Mouse (Mus musculus): ENCODE measurements around the gene Psma6. TPM values are rescaled to one million over a fixed set of nuclear protein-coding genes. Genes with fewer than 3 reads are reported as not detected.

Psma6 gene
- polyA plus RNA-seq, 1 experiment from 2014 or later = 418 TPM

GRCm38 (mm10) chr12:55433802-55434435, 49.9 kb downstream of the Psma6 start:
- no peak for ATAC-seq (ENCODE audit: low FRiP score, low TSS enrichment)
- H3K4me1 ChIP-seq (ENCODE audit: insufficient read depth, low read length) = peaks cover 20% of the 10 kb centered on the region
- H3K4me3 ChIP-seq (ENCODE audit: low read length) = no peak overlapping the region
- peak overlapping the region; percentile 39; the same call in 1 of the 2 replicates for H3K27ac ChIP-seq (ENCODE audit: low read length)
- WGBS = 46% methylated on average over 8 of the region's 8 CpGs
- H3K9ac ChIP-seq (replicated peaks; ENCODE audit: low read length) = no peak overlapping the region
- H3K36me3 ChIP-seq (ENCODE audit: insufficient read depth, low read length) = no peaks in the 10 kb centered on the region
- H3K4me2 ChIP-seq (replicated peaks; ENCODE audit: low read depth, low read length) = no peak overlapping the region
- no peaks in the 10 kb centered on the region for H3K27me3 ChIP-seq (ENCODE audit: insufficient read depth, low read length)
- peaks cover 4% of the 10 kb centered on the region; the same call in 1 of the 2 replicates for H3K9me3 ChIP-seq (ENCODE audit: low read length)

GRCm38 (mm10) chr12:55435080-55435479, 51.1 kb downstream of the Psma6 start:
- Histone ChIP-seq H3K27me3 (ENCODE audit: insufficient read depth, low read length) (no peaks in the 10 kb centered on the region), H3K4me2 (replicated peaks; ENCODE audit: low read depth, low read length) (no peak overlapping the region), H3K36me3 (ENCODE audit: insufficient read depth, low read length) (no peaks in the 10 kb centered on the region), H3K4me1 (ENCODE audit: insufficient read depth, low read length) (peaks cover 21% of the 10 kb centered on the region), H3K9ac (replicated peaks; ENCODE audit: low read length) (no peak overlapping the region), H3K27ac (ENCODE audit: low read length) (no peak overlapping the region), H3K4me3 (ENCODE audit: low read length) (no peak overlapping the region), H3K9me3 (ENCODE audit: low read length) (peaks cover 4% of the 10 kb centered on the region; the same call in 1 of the 2 replicates)
- no peak for ATAC-seq (ENCODE audit: low FRiP score, low TSS enrichment)
- 71% methylated on average over 1 of the region's 1 CpGs for WGBS

- 58% methylated on average over 13 of the region's 13 CpGs for WGBS
- no peaks in the 10 kb centered on the region for H3K27me3 ChIP-seq (ENCODE audit: insufficient read depth, low read length)
- no peaks in the 10 kb centered on the region for H3K36me3 ChIP-seq (ENCODE audit: insufficient read depth, low read length)
- no peak overlapping the region for H3K27ac ChIP-seq (ENCODE audit: low read length)
- no peak for ATAC-seq (ENCODE audit: low FRiP score, low TSS enrichment)
- no peak overlapping the region for H3K4me3 ChIP-seq (ENCODE audit: low read length)
- H3K4me2 ChIP-seq (replicated peaks; ENCODE audit: low read depth, low read length) = no peak overlapping the region
- H3K9ac ChIP-seq (replicated peaks; ENCODE audit: low read length) = no peak overlapping the region
- H3K9me3 ChIP-seq (ENCODE audit: low read length) = peaks cover 4% of the 10 kb centered on the region; the same call in 1 of the 2 replicates
- H3K4me1 ChIP-seq (ENCODE audit: insufficient read depth, low read length) = peaks cover 21% of the 10 kb centered on the region
These were observed 53.3 kb downstream of the Psma6 start for GRCm38 (mm10) chr12:55437122-55437826.

- H3K4me2 ChIP-seq (replicated peaks; ENCODE audit: low read depth, low read length) = peak overlapping the region; percentile 47; the same call in 1 of the 2 replicates
- no peaks in the 10 kb centered on the region for H3K27me3 ChIP-seq (ENCODE audit: insufficient read depth, low read length)
- H3K36me3 ChIP-seq (ENCODE audit: insufficient read depth, low read length) = no peaks in the 10 kb centered on the region
- ATAC-seq (ENCODE audit: low FRiP score, low TSS enrichment) = no peak
- H3K9me3 ChIP-seq (ENCODE audit: low read length) = peaks cover 2% of the 10 kb centered on the region; the same call in 1 of the 2 replicates
- peak overlapping the region; percentile 42; the same call in 1 of the 2 replicates for H3K9ac ChIP-seq (replicated peaks; ENCODE audit: low read length)
- H3K4me1 ChIP-seq (ENCODE audit: insufficient read depth, low read length) = peaks cover 24% of the 10 kb centered on the region
- H3K4me3 ChIP-seq (ENCODE audit: low read length) = no peak overlapping the region
- WGBS = 74% methylated on average over 10 of the region's 10 CpGs
- H3K27ac ChIP-seq (ENCODE audit: low read length) = peak overlapping the region; percentile 76; the same call in 1 of the 2 replicates
These were observed 54.0 kb downstream of the Psma6 start for GRCm38 (mm10) chr12:55438058-55438457.

- ATAC-seq (ENCODE audit: low FRiP score, low TSS enrichment) = 0 out of 2 replicates have a peak, but pooled peaks have one; percentile 41
- Histone ChIP-seq H3K27ac (ENCODE audit: low read length) (peak overlapping the region; percentile 76), H3K36me3 (ENCODE audit: insufficient read depth, low read length) (no peaks in the 10 kb centered on the region), H3K27me3 (ENCODE audit: insufficient read depth, low read length) (no peaks in the 10 kb centered on the region), H3K9ac (replicated peaks; ENCODE audit: low read length) (peak overlapping the region; percentile 42), H3K4me3 (ENCODE audit: low read length) (peak overlapping the region; percentile 16; the same call in 1 of the 2 replicates), H3K4me2 (replicated peaks; ENCODE audit: low read depth, low read length) (peak overlapping the region; percentile 47), H3K9me3 (ENCODE audit: low read length) (no peaks in the 10 kb centered on the region), H3K4me1 (ENCODE audit: insufficient read depth, low read length) (peaks cover 30% of the 10 kb centered on the region)
- 17% methylated on average over 11 of the region's 11 CpGs for WGBS
These were observed 54.7 kb downstream of the Psma6 start for GRCm38 (mm10) chr12:55438611-55439137.

GRCm38 (mm10) chr12:55440416-55440815, 56.4 kb downstream of the Psma6 start:
- H3K9ac ChIP-seq (replicated peaks; ENCODE audit: low read length) = no peak overlapping the region
- ATAC-seq (ENCODE audit: low FRiP score, low TSS enrichment) = no peak
- H3K4me1 ChIP-seq (ENCODE audit: insufficient read depth, low read length) = peaks cover 32% of the 10 kb centered on the region
- no peaks in the 10 kb centered on the region for H3K27me3 ChIP-seq (ENCODE audit: insufficient read depth, low read length)
- no peak overlapping the region for H3K4me3 ChIP-seq (ENCODE audit: low read length)
- 69% methylated on average over 5 of the region's 5 CpGs for WGBS
- H3K4me2 ChIP-seq (replicated peaks; ENCODE audit: low read depth, low read length) = no peak overlapping the region
- H3K9me3 ChIP-seq (ENCODE audit: low read length) = no peaks in the 10 kb centered on the region
- H3K36me3 ChIP-seq (ENCODE audit: insufficient read depth, low read length) = no peaks in the 10 kb centered on the region
- no peak overlapping the region for H3K27ac ChIP-seq (ENCODE audit: low read length)

- Histone ChIP-seq H3K9ac (replicated peaks; ENCODE audit: low read length) (no peak overlapping the region), H3K36me3 (ENCODE audit: insufficient read depth, low read length) (no peaks in the 10 kb centered on the region), H3K9me3 (ENCODE audit: low read length) (no peaks in the 10 kb centered on the region), H3K27me3 (ENCODE audit: insufficient read depth, low read length) (no peaks in the 10 kb centered on the region), H3K4me1 (ENCODE audit: insufficient read depth, low read length) (peaks cover 45% of the 10 kb centered on the region), H3K4me3 (ENCODE audit: low read length) (no peak overlapping the region), H3K4me2 (replicated peaks; ENCODE audit: low read depth, low read length) (no peak overlapping the region), H3K27ac (ENCODE audit: low read length) (no peak overlapping the region)
- WGBS = 90% methylated on average over 1 of the region's 1 CpGs
- no peak for ATAC-seq (ENCODE audit: low FRiP score, low TSS enrichment)
These were observed 58.2 kb downstream of the Psma6 start for GRCm38 (mm10) chr12:55442245-55442644.

- H3K4me2 ChIP-seq (replicated peaks; ENCODE audit: low read depth, low read length) = no peak overlapping the region
- WGBS = 68% methylated on average over 9 of the region's 9 CpGs
- no peaks in the 10 kb centered on the region for H3K27me3 ChIP-seq (ENCODE audit: insufficient read depth, low read length)
- peak overlapping the region; percentile 13; the same call in 1 of the 2 replicates for H3K27ac ChIP-seq (ENCODE audit: low read length)
- H3K4me3 ChIP-seq (ENCODE audit: low read length) = no peak overlapping the region
- peak; percentile 47 for ATAC-seq (ENCODE audit: low FRiP score, low TSS enrichment)
- H3K9ac ChIP-seq (replicated peaks; ENCODE audit: low read length) = no peak overlapping the region
- no peaks in the 10 kb centered on the region for H3K9me3 ChIP-seq (ENCODE audit: low read length)
- no peaks in the 10 kb centered on the region for H3K36me3 ChIP-seq (ENCODE audit: insufficient read depth, low read length)
- peaks cover 39% of the 10 kb centered on the region for H3K4me1 ChIP-seq (ENCODE audit: insufficient read depth, low read length)
These were observed 59.1 kb downstream of the Psma6 start for GRCm38 (mm10) chr12:55442861-55443850.

- H3K4me1 ChIP-seq (ENCODE audit: insufficient read depth, low read length) = peaks cover 31% of the 10 kb centered on the region
- no peak overlapping the region for H3K4me2 ChIP-seq (replicated peaks; ENCODE audit: low read depth, low read length)
- ATAC-seq (ENCODE audit: low FRiP score, low TSS enrichment) = no peak
- H3K4me3 ChIP-seq (ENCODE audit: low read length) = no peak overlapping the region
- no peaks in the 10 kb centered on the region for H3K9me3 ChIP-seq (ENCODE audit: low read length)
- no peak overlapping the region for H3K9ac ChIP-seq (replicated peaks; ENCODE audit: low read length)
- no peak overlapping the region for H3K27ac ChIP-seq (ENCODE audit: low read length)
- H3K36me3 ChIP-seq (ENCODE audit: insufficient read depth, low read length) = no peaks in the 10 kb centered on the region
- no peaks in the 10 kb centered on the region for H3K27me3 ChIP-seq (ENCODE audit: insufficient read depth, low read length)
- WGBS = 70% methylated on average over 4 of the region's 4 CpGs
These were observed 60.0 kb downstream of the Psma6 start for GRCm38 (mm10) chr12:55444031-55444451.

Data from kidney, embryonic 16.5 days (tissue).